Mouse (Mus musculus) limb, embryonic 14.5 days (tissue): ENCODE measurements around the gene Ctdsp2. TPM values are rescaled to one million over a fixed set of nuclear protein-coding genes. Genes with fewer than 3 reads are reported as not detected.

Experiments used
- ATAC-seq: fragments of 200-750 bp; cut with Nextera tagmentation; 2 replicates; pipeline ENCODE4 v1.8.0; 2017; ENCODE audit warnings: low read depth, moderate number of reproducible peaks, moderate TSS enrichment; ENCODE audit not compliant: low FRiP score
- DNase-seq: peaks from one replicate; pipeline ENCODE4 v3.0.0-alpha.2; 2015; ENCODE audit warnings: low spot score
- H3K27ac ChIP-seq: fragments of 300-500 bp; sonication (generic); replicated peaks from 2 replicates; pipeline ENCODE4 v1.5.1; 2014; ENCODE audit warnings: low read depth, mild to moderate bottlenecking, low read length, moderate library complexity, mixed read lengths
- H3K27me3 ChIP-seq: fragments of 300-500 bp; sonication (generic); 2 replicates; pipeline ENCODE4 v1.6.1; 2014; ENCODE audit warnings: low read length, mixed read lengths; ENCODE audit not compliant: control insufficient read depth, insufficient read depth
- H3K36me3 ChIP-seq: fragments of 300-500 bp; sonication (generic); 2 replicates; pipeline ENCODE4 v1.6.1; 2014; ENCODE audit warnings: mild to moderate bottlenecking, low read length, moderate library complexity, mixed read lengths; ENCODE audit not compliant: control insufficient read depth, insufficient read depth
- H3K4me1 ChIP-seq: fragments of 300-500 bp; sonication (generic); 2 replicates; pipeline ENCODE4 v1.6.1; 2014; ENCODE audit warnings: antibody characterized with exemption, low read length, mixed read lengths; ENCODE audit not compliant: control insufficient read depth, insufficient read depth
- H3K4me2 ChIP-seq: fragments of 300-500 bp; sonication (generic); replicated peaks from 2 replicates; pipeline ENCODE4 v1.6.1; 2014; ENCODE audit warnings: low read depth, mild to moderate bottlenecking, low read length, moderate library complexity; ENCODE audit not compliant: severe bottlenecking
- H3K4me3 ChIP-seq: fragments of 300-500 bp; sonication (generic); replicated peaks from 2 replicates; pipeline ENCODE4 v1.5.1; 2014; ENCODE audit warnings: low read length
- H3K9ac ChIP-seq: fragments of 300-500 bp; sonication (generic); 2 replicates; pipeline ENCODE4 v1.6.1; 2014; ENCODE audit warnings: mild to moderate bottlenecking, low read depth, low read length, moderate library complexity; ENCODE audit not compliant: severe bottlenecking
- H3K9me3 ChIP-seq: fragments of 300-500 bp; sonication (generic); 2 replicates; pipeline ENCODE4 v1.6.1; 2016; ENCODE audit warnings: low read length; ENCODE audit not compliant: control insufficient read depth
- POLR2A ChIP-seq: fragments of 200-500 bp; IDR thresholded peaks from 2 replicates; pipeline ENCODE4 v1.8.0; 2012; ENCODE audit warnings: inconsistent platforms, mild to moderate bottlenecking, moderate library complexity, borderline replicate concordance; ENCODE audit not compliant: insufficient read depth, insufficient read length; ENCODE audit errors: extremely low read depth
- WGBS: fragments of 180-500 bp; shearing (Covaris S2); extraction: QIAGEN DNeasy Blood & Tissue Kit; methylation state at CpG from one replicate; pipeline ENCODE4 v1.1.7; 2014; 5-methylcytosine and 5-hydroxymethylcytosine counted together
- polyA plus RNA-seq, 2 experiments: library from polyadenylated mRNA; depleted of rRNA in 1 of 2; stranded (reverse) in 1 of 2; unstranded in 1 of 2; fragments of >200 nt; fragmentation: Nextera tagmentation in 1 of 2; extraction: Ambion mirVana in 1 of 2; gene quantifications; 2 replicates each; pipeline versions ENCODE4 v1.2.1 to v1.2.3; 2012 to 2014

Gene Ctdsp2
- polyA plus RNA-seq (2012; rRNA removed): 230 and 284 TPM in 2 replicates
- 143 and 153 TPM in 2 replicates for polyA plus RNA-seq (2014; fragmentation: Nextera tagmentation; extraction: Ambion mirVana)

DNA sequence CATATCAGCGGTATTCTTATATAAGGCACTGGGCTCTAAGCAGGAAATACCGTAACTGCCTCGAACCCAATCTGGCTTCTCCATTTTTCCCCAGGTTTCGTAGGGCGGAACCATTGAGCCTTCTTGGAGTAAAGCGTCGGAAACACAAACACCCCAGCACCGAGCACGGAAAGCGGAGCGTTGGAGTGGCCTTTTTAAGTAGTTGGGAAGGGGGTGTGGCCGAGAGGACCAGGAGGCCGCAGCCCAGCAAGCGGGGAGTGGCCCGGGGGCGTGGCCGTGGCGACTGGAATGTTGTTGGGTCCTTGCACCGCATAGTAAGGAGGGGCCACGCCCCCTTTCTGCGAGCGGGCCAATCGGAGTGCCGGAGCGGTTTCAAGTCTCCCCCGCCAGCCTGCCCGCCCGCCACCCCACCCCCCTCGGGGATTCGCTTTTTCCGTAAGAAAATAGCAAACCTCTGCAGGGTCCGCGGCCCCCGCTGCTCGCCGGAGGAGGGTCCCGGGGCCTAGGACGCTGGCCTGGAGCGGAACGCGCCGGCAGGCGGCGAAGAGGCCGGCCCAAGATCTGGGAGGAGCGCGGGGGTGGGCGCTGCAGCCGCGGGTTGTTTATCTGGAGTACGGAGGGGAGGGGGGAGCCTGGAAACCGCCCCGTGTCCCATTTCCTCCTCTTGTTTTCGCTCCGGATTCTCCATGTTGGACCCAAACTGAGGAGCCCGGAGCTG is at the start of gene Ctdsp2:
Ctdsp2 (plus strand) TSS at position 441 of the 718 bp plus-strand sequence.
- WGBS: under 1% methylated on average over 44 of the region's 56 CpGs
- peak within 1 kb of the TSS; percentile 98 for H3K4me2 ChIP-seq
- H3K36me3 ChIP-seq: peaks cover 12% of the 10 kb centered on the region
- H3K4me3 ChIP-seq: peak within 1 kb of the TSS; percentile 97
- ATAC-seq (peak; percentile 94), DNase-seq (peak; percentile 100)
- peak; percentile 68; the same call in 1 of the 2 replicates for TF ChIP-seq POLR2A
- H3K9me3 ChIP-seq: no peaks in the 10 kb centered on the region
- H3K27me3 ChIP-seq: no peaks in the 10 kb centered on the region
- peaks cover 34% of the 10 kb centered on the region for H3K4me1 ChIP-seq
- H3K27ac ChIP-seq: peak within 1 kb of the TSS; percentile 99
- peak within 1 kb of the TSS; percentile 99 for H3K9ac ChIP-seq

DNA sequence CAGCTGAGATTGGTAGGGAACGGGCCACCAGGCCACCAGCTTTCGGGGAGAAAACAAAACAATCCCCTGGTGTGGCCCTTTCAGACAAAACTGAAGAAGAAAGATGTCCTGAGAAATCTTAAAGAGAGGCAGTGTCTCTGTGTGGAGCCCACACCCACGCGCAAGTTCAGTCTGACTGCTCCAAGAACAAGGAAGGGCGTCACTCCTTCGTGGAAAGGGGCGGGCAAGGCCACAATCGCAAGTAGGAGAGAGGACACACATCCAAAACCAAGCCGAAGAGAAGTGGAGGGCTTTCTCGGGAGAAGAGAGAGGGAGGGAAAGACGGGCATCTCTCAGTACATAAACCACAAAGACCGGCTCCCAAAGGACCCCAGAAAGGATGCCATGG is 49.7 kb upstream of the Ctdsp2 start:
- peak overlapping the region; percentile 99 for H3K4me2 ChIP-seq

DNA sequence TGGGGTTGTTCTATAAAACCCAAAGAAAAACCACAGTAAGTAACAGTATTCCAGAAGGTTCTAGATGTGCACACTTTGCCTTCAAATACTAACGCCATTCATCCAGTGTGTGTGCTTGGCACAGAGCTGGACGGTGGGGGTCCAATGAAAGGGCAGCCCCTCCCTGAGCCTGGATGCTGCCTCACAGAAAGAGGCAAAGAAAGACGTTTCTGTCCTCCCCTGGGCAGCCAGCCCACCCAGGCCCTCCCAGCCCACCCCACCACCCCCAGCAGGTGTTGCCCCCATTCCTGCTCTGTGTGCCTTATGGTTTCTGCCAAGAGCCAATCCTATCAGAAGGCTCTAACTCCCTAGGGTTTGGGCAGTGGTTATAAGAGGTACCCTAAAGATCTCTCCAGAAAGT is 49.0 kb upstream of the Ctdsp2 start:
- ATAC-seq: no peak
- peak; percentile 20 for DNase-seq
- Histone ChIP-seq H3K9ac (0 out of 2 replicates have a peak overlapping the region, but pooled peaks have one; percentile 45), H3K36me3 (no peaks in the 10 kb centered on the region), H3K4me2 (peak overlapping the region; percentile 99), H3K4me1 (peaks cover 65% of the 10 kb centered on the region), H3K9me3 (no peaks in the 10 kb centered on the region), H3K27ac (peak overlapping the region; percentile 98), H3K4me3 (no peak overlapping the region), H3K27me3 (no peaks in the 10 kb centered on the region)
- 44% methylated on average over 3 of the region's 3 CpGs for WGBS
- TF ChIP-seq POLR2A: no peak

More for the DNA sequence above, 49.7 kb upstream of the Ctdsp2 start:
- no peaks in the 10 kb centered on the region for H3K9me3 ChIP-seq
- peak overlapping the region; percentile 65 for H3K9ac ChIP-seq
- TF ChIP-seq POLR2A: no peak
- peaks cover 59% of the 10 kb centered on the region for H3K4me1 ChIP-seq
- no peaks in the 10 kb centered on the region for H3K27me3 ChIP-seq
- WGBS: 25% methylated on average over 12 of the region's 12 CpGs
- H3K4me3 ChIP-seq: peak overlapping the region; percentile 50
- DNase-seq: no peak
- peak overlapping the region; percentile 98 for H3K27ac ChIP-seq
- ATAC-seq: no peak
- no peaks in the 10 kb centered on the region for H3K36me3 ChIP-seq

DNA sequence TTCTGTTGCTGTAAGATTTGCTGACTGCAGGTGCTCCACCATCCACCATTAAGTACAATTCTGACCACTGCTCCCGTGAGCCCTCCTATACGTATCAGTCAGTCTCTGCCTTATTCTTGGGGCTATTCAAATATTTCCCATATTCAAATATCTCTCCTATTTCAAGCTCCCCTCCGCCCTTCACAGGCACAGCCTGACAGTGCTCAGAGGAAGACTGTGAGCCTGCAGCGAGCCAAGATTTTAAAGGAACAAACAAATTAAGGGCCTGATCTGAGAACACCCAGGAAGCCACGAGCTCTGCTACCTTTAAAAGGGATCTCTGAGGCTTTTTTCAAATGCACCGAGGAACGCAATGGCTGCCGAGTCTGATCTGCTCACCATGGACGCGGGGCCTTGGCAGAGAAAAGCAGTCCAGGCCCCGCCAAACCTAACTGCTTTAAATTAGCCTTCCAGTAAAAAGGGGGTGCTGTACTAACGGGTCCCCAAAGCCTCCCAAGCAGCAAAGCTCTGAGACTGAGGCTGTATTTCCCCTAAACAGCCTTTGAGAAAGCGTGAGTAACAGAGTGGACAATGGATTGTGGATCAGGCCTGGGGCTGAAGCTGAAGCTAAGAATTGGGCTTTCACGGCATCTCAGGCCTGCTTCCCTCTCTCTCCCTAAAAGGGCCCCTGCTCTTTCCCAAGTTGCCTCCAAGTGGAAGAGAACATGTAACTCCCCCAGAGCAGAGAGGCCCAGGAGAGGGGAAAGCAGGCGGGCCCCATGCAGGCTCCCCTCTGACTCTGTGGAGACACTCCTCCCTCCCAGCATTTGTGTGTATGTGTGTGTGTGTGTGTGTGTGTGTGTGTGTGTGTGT is 48.0 kb upstream of the Ctdsp2 start:
- DNase-seq (peak; percentile 91), ATAC-seq (peak; percentile 70)
- H3K9ac ChIP-seq: peak overlapping the region; percentile 45
- no peak for TF ChIP-seq POLR2A
- peak overlapping the region; percentile 98 for H3K27ac ChIP-seq
- H3K9me3 ChIP-seq: no peaks in the 10 kb centered on the region
- H3K4me3 ChIP-seq: peak overlapping the region; percentile 18
- peak overlapping the region; percentile 41 for H3K4me2 ChIP-seq
- H3K4me1 ChIP-seq: peaks cover 75% of the 10 kb centered on the region
- H3K36me3 ChIP-seq: no peaks in the 10 kb centered on the region
- 14% methylated on average over 15 of the region's 15 CpGs for WGBS
- H3K27me3 ChIP-seq: no peaks in the 10 kb centered on the region

DNA sequence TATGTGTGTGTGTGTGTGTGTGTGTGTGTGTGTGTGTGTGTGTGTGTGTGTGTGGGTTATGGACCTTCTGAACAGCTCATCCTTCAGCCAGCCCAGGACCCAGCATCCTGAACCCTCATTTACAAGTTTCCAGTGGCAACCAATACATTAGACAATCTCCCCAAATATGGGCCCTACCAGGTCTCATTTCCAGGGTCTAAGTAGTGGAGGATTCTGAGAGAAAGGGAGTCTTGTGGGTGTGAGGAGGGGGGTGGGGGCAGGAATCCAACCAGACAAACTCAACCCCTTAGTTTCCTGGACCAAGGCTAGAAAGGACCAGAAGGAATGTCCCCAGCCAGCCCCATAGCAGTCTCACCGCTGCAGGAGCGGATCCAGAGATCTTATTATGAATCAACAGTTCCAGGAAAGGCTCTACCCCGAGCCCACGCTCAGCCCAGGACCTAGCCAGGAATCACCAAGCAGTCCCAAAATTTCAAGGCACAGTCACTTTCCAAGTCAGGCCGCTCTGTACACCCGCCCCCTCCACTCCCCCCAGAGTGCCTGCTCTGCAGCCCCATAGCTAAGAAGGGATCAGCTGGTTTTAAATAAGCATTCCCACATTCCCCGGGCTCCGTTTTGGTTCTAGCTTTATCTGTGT is 47.3 kb upstream of the Ctdsp2 start:
- Histone ChIP-seq H3K4me3 (no peak overlapping the region), H3K27me3 (no peaks in the 10 kb centered on the region), H3K27ac (peak overlapping the region; percentile 98), H3K36me3 (no peaks in the 10 kb centered on the region), H3K4me1 (peaks cover 79% of the 10 kb centered on the region), H3K9ac (peak overlapping the region; percentile 28; the same call in 1 of the 2 replicates), H3K9me3 (no peaks in the 10 kb centered on the region), H3K4me2 (peak overlapping the region; percentile 41)
- peak; percentile 19 for ATAC-seq
- no peak for TF ChIP-seq POLR2A
- 29% methylated on average over 8 of the region's 8 CpGs for WGBS
- peak; percentile 53 for DNase-seq
